Mouse (Mus musculus): ENCODE results near the gene Tanc1.

The Tanc1 gene

GRCm38 (mm10) chr2:59881831-59882741 lies 270.2 kb downstream of the Tanc1 start, which contains the start of gene Wdsub1:
Wdsub1 (minus strand) TSS chr2:59882591.
- CTCF ChIA-PET = no interaction called here

GRCm38 (mm10) chr2:59882742-59883281 lies 271.0 kb downstream of the Tanc1 start:
- CTCF ChIA-PET = no interaction called here

- CTCF ChIA-PET = no interaction called here
These were observed 277.9 kb downstream of the Tanc1 start for GRCm38 (mm10) chr2:59889699-59890098.

Data from spleen, embryonic (tissue).